Mouse (Mus musculus) testis, adult 2 months (tissue): ENCODE data around the gene Plekhg1.

Experiments
- CTCF ChIP-seq: fragments of 200-500 bp; IDR thresholded peaks from 2 replicates; pipeline ENCODE4 v1.5.1; 2012; ENCODE audit warnings: low read depth, mild to moderate bottlenecking, inconsistent platforms, low read length, moderate library complexity; ENCODE audit not compliant: control insufficient read depth, insufficient read depth, insufficient replicate concordance
- POLR2A ChIP-seq: fragments of 200-500 bp; IDR thresholded peaks from 2 replicates; pipeline ENCODE4 v1.6.1; 2012; ENCODE audit warnings: low read depth, mild to moderate bottlenecking, inconsistent platforms, low read length, moderate library complexity; ENCODE audit not compliant: control insufficient read depth

GRCm38 (mm10) chr10:3881179-3881578, 141.0 kb downstream of the Plekhg1 start:
- TF ChIP-seq POLR2A (no peak), CTCF (no peak)
